Mouse (Mus musculus): ENCODE measurements around the gene Gins3.
"Not testable (repeated sequence)": the region's sequence is repeated elsewhere in the genome, so short reads cannot be mapped to it uniquely, and the experiment has no call there.

Gins3 gene

GRCm38 (mm10) chr8:95648251-95648650 lies 15.0 kb downstream of the Gins3 start:
- DNase-seq (ENCODE audit: low read depth, low spot score) = no peak

GRCm38 (mm10) chr8:95653351-95653750 lies 20.1 kb downstream of the Gins3 start:
- DNase-seq (ENCODE audit: low read depth, low spot score) = no peak

- no peak for DNase-seq (ENCODE audit: low read depth, low spot score)
Measured at GRCm38 (mm10) chr8:95655831-95656230, 22.6 kb downstream of the Gins3 start.

- no peak for DNase-seq (ENCODE audit: low read depth, low spot score)
Measured at GRCm38 (mm10) chr8:95656316-95657002, 23.2 kb downstream of the Gins3 start.

GRCm38 (mm10) chr8:95657523-95657922 lies 24.3 kb downstream of the Gins3 start:
- DNase-seq (ENCODE audit: low read depth, low spot score) = no peak

- DNase-seq (ENCODE audit: low read depth, low spot score) = no peak
Measured at GRCm38 (mm10) chr8:95660334-95660882, 27.2 kb downstream of the Gins3 start.

- no peak for DNase-seq (ENCODE audit: low read depth, low spot score)
Measured at GRCm38 (mm10) chr8:95661085-95661484, 27.8 kb downstream of the Gins3 start.

- no peak for DNase-seq (ENCODE audit: low read depth, low spot score)
Measured at GRCm38 (mm10) chr8:95661575-95661974, 28.3 kb downstream of the Gins3 start.

- DNase-seq (ENCODE audit: low read depth, low spot score) = no peak
Measured at GRCm38 (mm10) chr8:95662885-95663598, 29.8 kb downstream of the Gins3 start.

GRCm38 (mm10) chr8:95663599-95663949 lies 30.3 kb downstream of the Gins3 start:
- DNase-seq (ENCODE audit: low read depth, low spot score) = no peak

GRCm38 (mm10) chr8:95665813-95666452 lies 32.7 kb downstream of the Gins3 start:
- not testable (repeated sequence) for DNase-seq (ENCODE audit: low read depth, low spot score)

- DNase-seq (ENCODE audit: low read depth, low spot score) = no peak
Measured at GRCm38 (mm10) chr8:95668163-95668958, 35.1 kb downstream of the Gins3 start.

- no peak for DNase-seq (ENCODE audit: low read depth, low spot score)
Measured at GRCm38 (mm10) chr8:95669967-95670366, 36.7 kb downstream of the Gins3 start.

- no peak for DNase-seq (ENCODE audit: low read depth, low spot score)
Measured at GRCm38 (mm10) chr8:95671861-95672260, 38.6 kb downstream of the Gins3 start.

- DNase-seq (ENCODE audit: low read depth, low spot score) = no peak
Measured at GRCm38 (mm10) chr8:95672811-95673210, 39.6 kb downstream of the Gins3 start.

GRCm38 (mm10) chr8:95676631-95677030 lies 43.4 kb downstream of the Gins3 start, which contains the start of gene Ndrg4:
TSS of gene Ndrg4 (plus strand) at chr8:95676980.
- no peak for DNase-seq (ENCODE audit: low read depth, low spot score)

- no peak for DNase-seq (ENCODE audit: low read depth, low spot score)
Measured at GRCm38 (mm10) chr8:95677591-95678023, 44.4 kb downstream of the Gins3 start.

GRCm38 (mm10) chr8:95678024-95678611 lies 44.9 kb downstream of the Gins3 start:
- DNase-seq (ENCODE audit: low read depth, low spot score) = no peak

GRCm38 (mm10) chr8:95688073-95688672 lies 54.9 kb downstream of the Gins3 start:
- DNase-seq (ENCODE audit: low read depth, low spot score) = no peak

GRCm38 (mm10) chr8:95690929-95691541 lies 57.8 kb downstream of the Gins3 start:
- DNase-seq (ENCODE audit: low read depth, low spot score) = no peak
